Mouse (Mus musculus): ENCODE measurements around the gene Birc6. TPM values are rescaled to one million over a fixed set of nuclear protein-coding genes. Genes with fewer than 3 reads are reported as not detected.
A peak's percentile ranks its signal among the peaks of the same experiment; 100 is the strongest.

Gene Birc6
- polyA plus RNA-seq, 1 experiment = 10.0 TPM

DNA sequence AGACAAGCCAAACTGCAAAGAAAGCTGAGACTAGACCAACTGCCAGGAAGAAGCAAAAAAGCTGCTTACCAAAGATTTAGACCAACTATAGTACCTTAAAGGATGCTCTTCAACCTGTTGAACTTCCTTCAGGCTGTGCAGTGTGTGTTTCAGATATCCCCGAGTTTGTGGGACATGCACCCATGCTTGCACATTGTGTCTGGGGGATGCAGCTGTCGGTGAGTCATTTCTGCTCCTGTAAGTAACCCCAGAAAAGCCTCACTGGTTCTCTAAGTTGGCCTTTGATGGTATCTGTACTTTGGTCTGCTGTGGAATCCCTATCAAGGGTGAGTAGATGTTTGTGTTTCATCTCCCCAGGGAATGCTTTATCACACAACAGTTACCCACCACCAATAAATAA lies 15.8 kb upstream of the Birc6 start:
- H3K9me3 ChIP-seq = peaks cover 13% of the 10 kb centered on the region
- TF ChIP-seq GATA1 (IDR thresholded peaks at IDR 0.05; ENCODE audit: borderline replicate concordance, low read length) = no peak
- TF ChIP-seq FLI1 (IDR thresholded peaks at IDR 0.05; ENCODE audit: low read length) = no peak
- H3K4me1 ChIP-seq = peaks cover 8% of the 10 kb centered on the region
- H3K36me3 ChIP-seq (replicated peaks; ENCODE audit: low read length) = no peaks in the 10 kb centered on the region
- H3K4me3 ChIP-seq (replicated peaks) = no peak overlapping the region
- no peaks in the 10 kb centered on the region for H3K27me3 ChIP-seq (replicated peaks)

DNA sequence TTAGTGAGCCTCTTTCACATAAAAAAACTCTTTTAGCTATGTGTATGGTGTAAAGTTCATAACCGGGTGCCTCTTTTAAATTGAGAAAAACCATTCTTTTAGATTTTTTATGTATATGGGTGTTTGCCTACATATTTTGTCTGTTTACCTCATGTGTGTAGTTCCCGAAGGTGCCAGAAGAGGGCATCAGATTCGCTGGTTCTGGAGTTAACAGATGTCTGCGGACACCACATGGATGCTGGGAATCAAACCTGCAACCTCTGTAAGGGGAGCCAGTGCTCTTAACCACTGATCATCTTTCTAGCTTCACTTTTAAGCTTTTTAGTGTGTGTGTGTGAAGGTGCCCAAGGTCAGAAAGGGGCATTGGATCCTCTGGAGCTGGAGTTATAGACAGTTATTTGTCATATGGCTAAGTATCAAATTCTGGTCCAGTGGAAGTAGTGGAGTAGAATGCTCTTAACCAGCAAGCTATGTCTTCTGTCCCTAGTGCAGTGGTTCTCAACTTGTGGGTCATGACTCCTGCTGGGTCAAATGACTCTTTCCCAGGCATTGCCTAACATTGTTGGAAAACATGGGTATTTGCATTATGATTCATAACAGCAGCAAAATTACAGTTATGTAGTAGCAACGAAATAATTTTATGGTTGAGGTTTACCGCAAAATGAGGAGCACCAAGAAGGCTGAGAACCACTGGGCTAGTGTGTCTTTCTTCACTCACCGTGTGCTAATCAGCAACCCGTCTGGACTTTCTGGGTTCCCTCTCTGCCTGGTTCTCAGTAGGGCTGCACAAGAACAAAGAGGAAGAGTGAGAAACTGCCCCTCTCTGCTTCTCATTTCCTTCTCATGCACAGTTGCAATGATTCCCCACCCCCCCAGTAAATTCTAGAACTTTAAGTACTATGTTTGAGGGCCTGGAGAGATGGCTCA lies 5.0 kb upstream of the Birc6 start:
- H3K4me1 ChIP-seq = peaks cover 23% of the 10 kb centered on the region
- TF ChIP-seq FLI1 (IDR thresholded peaks at IDR 0.05; ENCODE audit: low read length) (no peak), GATA1 (IDR thresholded peaks at IDR 0.05; ENCODE audit: borderline replicate concordance, low read length) (no peak)
- H3K27me3 ChIP-seq (replicated peaks) = no peaks in the 10 kb centered on the region
- H3K36me3 ChIP-seq (replicated peaks; ENCODE audit: low read length) = no peaks in the 10 kb centered on the region
- H3K9me3 ChIP-seq = peaks cover 4% of the 10 kb centered on the region; the same call in 1 of the 2 replicates
- no peak overlapping the region for H3K4me3 ChIP-seq (replicated peaks)

DNA sequence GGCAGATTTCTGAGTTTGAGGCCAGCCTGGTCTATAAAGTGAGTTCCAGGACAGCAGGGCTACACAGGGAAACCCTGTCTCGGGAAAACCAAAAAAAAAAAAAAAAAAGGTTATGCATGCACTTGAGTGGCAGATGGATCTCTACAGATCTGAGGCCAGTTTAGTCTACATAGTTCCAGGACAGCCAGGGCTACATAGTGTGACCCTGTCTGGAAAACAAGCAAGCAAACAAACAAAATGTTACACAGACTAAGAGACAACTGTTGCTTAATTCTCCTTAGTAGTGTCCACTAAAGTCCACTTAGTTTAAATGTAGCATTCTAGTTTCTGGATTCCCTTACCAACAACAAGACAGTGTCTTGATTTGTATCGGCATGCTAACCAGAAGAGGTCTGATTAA lies 2.0 kb upstream of the Birc6 start:
- H3K36me3 ChIP-seq (replicated peaks; ENCODE audit: low read length) = no peaks in the 10 kb centered on the region

DNA sequence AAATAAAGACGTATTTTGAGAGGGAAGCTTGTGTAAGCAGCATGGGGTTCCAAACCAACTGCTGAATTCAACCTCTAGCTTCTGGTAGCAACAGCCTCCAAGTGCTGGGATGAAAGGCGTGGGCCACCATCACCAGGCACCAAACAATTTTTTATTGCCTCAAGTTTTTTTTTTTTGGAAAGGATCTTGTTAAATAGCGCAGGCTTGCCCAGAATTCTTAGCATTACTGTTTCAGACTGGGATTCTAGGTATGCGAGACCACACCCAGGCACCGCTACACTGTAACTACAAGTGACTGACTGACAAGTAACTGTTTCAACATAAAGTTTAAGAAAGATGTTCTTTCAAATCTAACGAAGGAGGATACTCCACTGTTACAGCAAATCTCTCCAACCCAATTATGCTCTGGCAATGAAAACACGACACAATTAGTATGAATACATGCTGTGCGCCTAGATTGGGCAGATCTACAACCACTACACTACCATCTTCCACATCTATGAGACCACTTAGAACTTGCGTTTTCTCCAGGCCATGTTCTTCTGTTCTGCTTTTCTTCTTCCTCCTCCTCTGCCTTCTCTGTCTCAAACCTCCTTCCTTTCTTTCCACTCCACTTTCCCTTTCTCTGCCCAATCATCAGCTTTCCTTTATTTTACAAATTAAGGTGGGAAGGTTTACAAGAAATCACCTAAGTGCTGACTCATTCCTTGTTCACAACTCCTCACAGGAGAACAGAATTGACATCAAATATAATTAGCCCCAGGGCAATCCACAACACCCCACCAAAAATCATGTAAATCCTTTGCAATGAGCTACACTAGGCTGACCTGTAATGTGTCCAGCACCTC lies 1.1 kb upstream of the Birc6 start:
- no peaks in the 10 kb centered on the region for H3K36me3 ChIP-seq (replicated peaks; ENCODE audit: low read length)
- H3K4me3 ChIP-seq (replicated peaks) = peak overlapping the region; percentile 99
- H3K9me3 ChIP-seq = peaks cover 4% of the 10 kb centered on the region; the same call in 1 of the 2 replicates
- TF ChIP-seq GATA1 (IDR thresholded peaks at IDR 0.05; ENCODE audit: borderline replicate concordance, low read length) (no peak), FLI1 (IDR thresholded peaks at IDR 0.05; ENCODE audit: low read length) (no peak)
- peaks cover 41% of the 10 kb centered on the region for H3K4me1 ChIP-seq
- no peaks in the 10 kb centered on the region for H3K27me3 ChIP-seq (replicated peaks)

More for the DNA sequence above, 2.0 kb upstream of the Birc6 start:
- H3K27me3 ChIP-seq (replicated peaks) = no peaks in the 10 kb centered on the region
- H3K4me1 ChIP-seq = peaks cover 36% of the 10 kb centered on the region
- H3K9me3 ChIP-seq = peaks cover 4% of the 10 kb centered on the region; the same call in 1 of the 2 replicates
- TF ChIP-seq GATA1 (IDR thresholded peaks at IDR 0.05; ENCODE audit: borderline replicate concordance, low read length) (no peak), FLI1 (IDR thresholded peaks at IDR 0.05; ENCODE audit: low read length) (no peak)
- no peak overlapping the region for H3K4me3 ChIP-seq (replicated peaks)

DNA sequence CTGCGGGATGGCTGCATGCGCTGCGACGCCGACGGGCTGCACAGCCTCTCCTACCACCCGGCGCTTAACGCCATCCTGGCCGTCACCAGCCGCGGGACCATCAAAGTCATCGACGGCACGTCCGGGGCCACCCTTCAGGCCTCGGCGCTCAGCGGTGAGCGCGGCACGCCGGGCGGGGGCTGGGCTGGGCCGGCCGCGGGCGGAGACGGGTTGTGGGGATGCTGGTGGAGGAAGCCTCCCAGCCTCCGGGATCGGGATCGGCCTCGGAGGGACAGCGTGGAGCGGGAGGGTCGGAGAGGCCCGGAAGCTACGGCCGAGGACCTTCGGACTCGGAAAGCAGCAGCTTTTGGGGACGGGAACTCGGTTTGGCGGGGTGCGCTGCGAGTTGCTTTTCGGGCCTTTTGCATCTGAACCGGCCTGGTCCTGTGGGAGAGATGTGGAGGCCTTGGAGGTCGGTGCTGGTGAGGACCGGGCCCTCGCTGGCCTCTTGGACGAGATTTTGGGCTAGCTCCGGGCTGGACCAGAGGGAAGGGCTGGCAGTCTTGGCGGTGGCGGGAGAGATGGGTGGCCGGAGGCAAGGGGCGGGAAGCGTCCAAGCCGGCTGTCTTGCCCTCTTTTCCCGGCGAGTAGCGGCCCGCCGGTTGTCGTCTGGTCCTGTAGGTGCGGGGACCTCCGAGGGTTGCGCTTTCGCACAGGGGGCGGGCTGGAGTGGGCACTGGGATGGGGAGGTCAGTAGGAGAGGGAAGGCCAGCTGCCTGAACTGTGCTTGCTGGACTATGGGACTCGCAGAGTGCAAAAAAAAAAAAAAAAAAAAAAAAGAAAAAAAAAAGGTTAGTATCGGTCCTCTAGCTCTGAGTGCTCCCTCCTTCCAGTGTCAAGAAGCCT lies 795 bp downstream of the Birc6 start:
- TF ChIP-seq FLI1 (IDR thresholded peaks at IDR 0.05; ENCODE audit: low read length) (no peak), GATA1 (IDR thresholded peaks at IDR 0.05; ENCODE audit: borderline replicate concordance, low read length) (no peak)
- H3K27me3 ChIP-seq (replicated peaks) = no peaks in the 10 kb centered on the region
- peaks cover 47% of the 10 kb centered on the region for H3K4me1 ChIP-seq
- H3K9me3 ChIP-seq = no peaks in the 10 kb centered on the region
- no peaks in the 10 kb centered on the region for H3K36me3 ChIP-seq (replicated peaks; ENCODE audit: low read length)
- peak overlapping the region; percentile 99 for H3K4me3 ChIP-seq (replicated peaks)

DNA sequence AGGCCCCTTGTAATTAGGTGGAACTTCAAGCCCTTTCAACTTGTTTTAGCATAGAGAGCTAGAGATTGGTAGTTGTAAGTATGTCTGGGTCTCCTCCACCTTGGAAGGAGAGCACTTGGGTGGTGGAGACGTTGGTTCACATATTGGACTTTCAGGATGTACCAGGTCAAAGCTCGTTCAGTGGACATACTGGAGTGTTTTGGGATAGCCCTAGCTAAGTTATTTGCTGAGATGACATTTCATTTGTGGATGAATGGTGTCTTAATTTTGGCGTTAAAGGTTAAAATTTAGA lies 1.4 kb downstream of the Birc6 start:
- peaks cover 44% of the 10 kb centered on the region for H3K4me1 ChIP-seq
- TF ChIP-seq FLI1 (IDR thresholded peaks at IDR 0.05; ENCODE audit: low read length) (no peak), GATA1 (IDR thresholded peaks at IDR 0.05; ENCODE audit: borderline replicate concordance, low read length) (no peak)
- no peaks in the 10 kb centered on the region for H3K36me3 ChIP-seq (replicated peaks; ENCODE audit: low read length)
- H3K4me3 ChIP-seq (replicated peaks) = peak overlapping the region; percentile 99
- H3K9me3 ChIP-seq = no peaks in the 10 kb centered on the region
- H3K27me3 ChIP-seq (replicated peaks) = no peaks in the 10 kb centered on the region

DNA sequence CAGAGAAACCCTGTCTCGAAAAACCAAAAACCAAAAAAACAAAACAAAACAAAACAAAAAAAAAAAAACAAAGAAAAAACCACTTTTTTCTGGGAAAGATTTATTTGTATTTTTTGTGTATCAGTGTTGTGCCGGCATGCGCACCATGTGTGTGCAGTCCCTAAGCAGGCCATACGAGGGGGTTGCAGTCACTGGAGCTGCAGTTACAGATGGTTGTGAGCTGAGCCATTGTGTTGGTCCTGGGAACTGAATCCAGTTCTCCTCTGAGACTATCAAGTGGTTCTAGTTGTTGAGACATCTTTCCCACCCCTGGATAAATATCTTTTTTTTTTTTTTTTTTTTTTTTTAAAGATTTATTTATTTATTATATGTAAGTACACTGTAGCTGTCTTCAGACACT lies 6.9 kb downstream of the Birc6 start:
- no peaks in the 10 kb centered on the region for H3K27me3 ChIP-seq (replicated peaks)

DNA sequence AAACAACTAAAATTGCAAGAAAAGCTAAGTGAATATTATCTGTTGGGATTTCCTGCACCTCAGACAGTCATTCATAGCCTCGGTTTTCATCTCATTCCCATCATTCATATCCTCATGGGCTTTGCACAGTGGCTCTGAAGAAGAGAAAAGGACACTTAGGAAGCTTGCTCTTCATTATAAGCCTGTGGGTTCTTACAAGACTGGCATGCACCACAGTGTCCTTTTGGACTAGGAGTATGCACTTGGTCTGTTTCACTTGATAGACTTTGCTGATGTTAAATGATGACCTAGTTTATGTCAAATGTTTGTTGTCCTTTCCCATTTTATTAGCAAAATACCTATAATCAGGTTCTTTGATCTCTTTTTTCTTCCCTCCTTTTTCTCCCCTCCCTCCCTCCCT lies 9.4 kb downstream of the Birc6 start:
- H3K4me3 ChIP-seq (replicated peaks) = no peak overlapping the region
- no peaks in the 10 kb centered on the region for H3K9me3 ChIP-seq
- TF ChIP-seq GATA1 (IDR thresholded peaks at IDR 0.05; ENCODE audit: borderline replicate concordance, low read length) (no peak), FLI1 (IDR thresholded peaks at IDR 0.05; ENCODE audit: low read length) (no peak)

More for the DNA sequence above, 6.9 kb downstream of the Birc6 start:
- peaks cover 52% of the 10 kb centered on the region for H3K4me1 ChIP-seq
- TF ChIP-seq GATA1 (IDR thresholded peaks at IDR 0.05; ENCODE audit: borderline replicate concordance, low read length) (no peak), FLI1 (IDR thresholded peaks at IDR 0.05; ENCODE audit: low read length) (no peak)
- no peak overlapping the region for H3K4me3 ChIP-seq (replicated peaks)
- no peaks in the 10 kb centered on the region for H3K9me3 ChIP-seq
- peaks cover 9% of the 10 kb centered on the region for H3K36me3 ChIP-seq (replicated peaks; ENCODE audit: low read length)

DNA sequence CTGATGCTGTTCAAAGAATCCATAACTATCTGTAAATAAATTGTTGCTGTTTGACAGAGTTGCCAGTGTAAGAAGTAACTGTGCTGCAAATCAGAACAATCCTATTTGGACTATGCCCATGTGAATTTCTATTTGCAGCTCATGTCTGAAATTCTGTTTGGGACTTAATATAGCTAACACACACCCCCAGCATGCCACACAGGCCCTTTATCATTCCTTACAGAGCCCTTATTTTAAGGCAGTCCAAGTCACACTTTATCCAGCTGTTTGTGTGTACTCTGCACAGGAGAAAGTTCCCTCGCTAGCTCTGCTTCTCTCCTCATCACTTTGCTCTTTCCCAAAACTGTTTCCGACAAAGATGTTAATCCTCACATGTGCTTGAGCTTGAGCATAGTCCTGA lies 15.5 kb downstream of the Birc6 start:
- no peak for TF ChIP-seq GATA1 (IDR thresholded peaks at IDR 0.05; ENCODE audit: borderline replicate concordance, low read length)
- TF ChIP-seq FLI1 (IDR thresholded peaks at IDR 0.05; ENCODE audit: low read length) = no peak

More for the DNA sequence above, 9.4 kb downstream of the Birc6 start:
- peaks cover 15% of the 10 kb centered on the region for H3K36me3 ChIP-seq (replicated peaks; ENCODE audit: low read length)
- peaks cover 41% of the 10 kb centered on the region for H3K4me1 ChIP-seq
- H3K27me3 ChIP-seq (replicated peaks) = no peaks in the 10 kb centered on the region

More for the DNA sequence above, 15.5 kb downstream of the Birc6 start:
- H3K27me3 ChIP-seq (replicated peaks) = no peaks in the 10 kb centered on the region
- H3K9me3 ChIP-seq = no peaks in the 10 kb centered on the region
- peaks cover 33% of the 10 kb centered on the region for H3K4me1 ChIP-seq
- peaks cover 55% of the 10 kb centered on the region for H3K36me3 ChIP-seq (replicated peaks; ENCODE audit: low read length)
- no peak overlapping the region for H3K4me3 ChIP-seq (replicated peaks)

Measured in megakaryocyte, embryonic 14.5 days (primary cell).